Mouse (Mus musculus): Measurements from ENCODE around the gene Pacrg. TPM values are rescaled to one million over a fixed set of nuclear protein-coding genes. Genes with fewer than 3 reads are reported as not detected.

The Pacrg gene
- total RNA-seq, 2 experiments from 2014 or later, result 19.3 to 22.0 TPM

DNA sequence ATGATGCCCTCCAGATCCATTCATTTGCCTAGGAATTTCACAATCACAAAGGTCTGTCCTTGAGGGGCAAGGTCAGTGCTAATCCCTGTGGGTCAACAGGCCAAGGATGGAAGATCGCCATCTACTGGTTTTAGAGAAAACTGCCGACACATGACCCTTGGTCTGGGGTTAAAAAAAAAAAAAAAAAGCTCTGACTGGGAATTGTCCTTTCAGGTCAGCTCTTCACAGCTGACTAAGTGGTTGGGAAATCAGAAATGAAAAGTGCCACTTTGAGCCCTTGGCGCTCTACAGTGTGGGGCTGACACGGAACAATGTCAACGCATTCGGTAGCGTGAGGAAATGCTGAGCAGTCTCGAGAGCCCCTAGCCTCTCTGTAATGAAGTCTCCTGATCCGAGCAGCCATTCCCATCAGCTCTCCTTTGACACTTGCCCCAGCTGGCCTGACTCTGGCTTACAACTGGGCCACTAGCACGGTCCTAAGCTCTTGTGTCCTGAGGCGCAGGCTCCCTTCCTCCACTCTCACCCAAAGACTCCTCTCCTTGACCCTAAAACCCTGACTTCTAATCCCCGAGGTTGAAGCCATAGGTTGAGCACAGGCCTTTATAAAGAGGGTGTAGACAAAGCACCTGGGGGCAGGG, 339.2 kb downstream of the Pacrg start:
- DNase-seq (ENCODE audit: extremely low spot score in 1 of 2, low spot score in 1 of 2), result no peak

DNA sequence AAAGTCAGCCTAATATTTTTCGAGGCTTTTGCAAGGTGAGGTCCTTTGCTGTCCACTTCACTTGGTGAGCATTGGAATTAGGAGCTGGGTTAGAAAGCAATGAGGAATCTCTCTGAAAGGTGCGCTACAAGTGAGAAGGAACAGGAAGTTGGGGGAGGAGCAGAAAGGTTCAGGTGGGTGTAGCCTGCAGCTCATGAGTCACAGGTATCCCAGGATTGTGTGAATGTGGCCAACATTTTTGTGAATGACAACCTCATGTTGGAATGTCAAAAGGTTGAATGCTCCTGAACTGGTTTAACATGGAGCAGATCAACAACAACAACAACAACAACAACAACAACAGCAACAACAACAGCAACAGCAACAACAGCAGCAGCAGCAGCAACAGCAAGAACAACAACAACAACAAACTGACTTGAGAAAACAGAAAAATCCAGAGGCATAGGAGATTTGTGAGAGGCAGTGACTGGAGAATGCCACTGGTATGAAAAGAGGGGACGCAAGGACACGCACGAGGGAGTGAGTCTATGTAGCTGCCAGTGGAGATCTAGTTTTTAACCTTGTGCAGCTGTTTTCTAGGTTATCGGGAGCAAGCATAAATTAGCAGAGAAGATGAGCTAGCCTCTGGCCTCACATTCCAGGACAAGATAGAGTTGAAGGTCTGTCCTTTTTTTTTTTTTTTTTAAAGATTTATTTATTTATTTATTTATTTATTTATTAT, 341.0 kb downstream of the Pacrg start:
- no peak for DNase-seq (ENCODE audit: extremely low spot score in 1 of 2, low spot score in 1 of 2)

DNA sequence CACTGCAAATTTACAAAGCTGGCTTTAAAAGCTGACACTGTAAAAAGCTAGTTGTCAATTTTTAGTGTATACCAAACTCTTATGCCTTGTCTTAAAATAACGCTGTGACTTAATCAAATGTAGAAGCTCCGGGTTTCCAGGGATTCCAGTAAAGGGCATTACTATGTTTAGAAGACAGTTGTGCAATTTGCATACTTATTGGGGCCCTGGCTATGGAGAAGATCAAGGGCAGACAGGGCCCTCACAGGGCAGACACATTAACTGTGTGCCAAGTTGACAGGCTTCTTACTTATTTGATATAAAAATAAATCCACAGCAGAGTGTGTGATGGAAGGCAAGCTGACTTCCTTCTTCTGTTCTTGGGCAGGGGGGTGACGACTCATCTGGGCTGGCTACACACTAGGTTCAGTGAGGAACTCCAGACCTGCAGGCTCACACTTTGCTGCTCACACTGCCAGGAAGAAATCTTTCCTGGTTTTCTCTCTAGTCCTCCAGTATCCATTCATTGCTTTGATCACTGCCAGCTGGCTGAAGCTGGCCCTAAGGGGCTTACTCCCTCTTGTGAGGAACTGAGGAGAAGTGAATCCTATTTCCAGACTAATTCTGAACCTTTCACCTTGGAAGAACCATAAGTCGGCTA, 342.2 kb downstream of the Pacrg start:
- no peak for DNase-seq (ENCODE audit: extremely low spot score in 1 of 2, low spot score in 1 of 2)

DNA sequence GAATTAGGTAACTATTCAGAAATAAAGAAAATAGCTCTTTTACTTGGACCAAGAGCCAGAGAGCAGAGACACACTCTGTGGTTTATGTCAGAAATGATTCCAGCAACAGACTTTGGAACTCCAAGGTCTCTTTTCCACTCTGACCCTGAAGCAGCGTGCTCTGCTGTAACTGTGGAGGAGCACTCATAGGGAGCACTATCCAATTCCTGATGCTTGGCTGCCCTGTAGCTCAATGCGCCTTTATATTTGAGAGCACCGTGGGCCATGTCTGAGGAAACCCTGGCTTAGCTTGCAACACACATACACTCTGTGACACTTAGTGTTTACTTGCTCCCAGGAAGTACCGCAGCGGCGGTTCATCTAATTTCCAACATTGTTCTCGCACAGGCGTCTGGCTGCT, 344.0 kb downstream of the Pacrg start:
- no peak for DNase-seq (ENCODE audit: extremely low spot score in 1 of 2, low spot score in 1 of 2)

DNA sequence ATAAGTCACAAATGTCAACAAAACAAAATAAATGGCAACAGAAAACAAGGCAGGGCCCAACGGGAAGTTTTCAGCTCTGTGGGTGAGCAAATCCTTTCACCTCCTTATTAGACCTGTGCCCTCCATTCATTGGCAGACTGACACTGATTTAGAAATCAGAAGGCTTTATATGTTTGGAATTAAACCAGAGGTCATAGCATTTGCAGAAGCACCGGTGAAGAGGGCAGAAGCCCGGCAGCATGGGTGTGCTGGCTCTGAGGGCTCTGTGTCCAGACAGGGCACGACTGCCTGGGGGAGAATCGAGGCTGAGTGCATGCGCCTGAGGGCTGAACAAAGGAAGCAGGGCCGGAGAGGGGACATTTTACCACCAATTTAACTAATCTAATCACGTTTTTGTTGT, 344.5 kb downstream of the Pacrg start:
- no peak for DNase-seq (ENCODE audit: extremely low spot score in 1 of 2, low spot score in 1 of 2)

DNA sequence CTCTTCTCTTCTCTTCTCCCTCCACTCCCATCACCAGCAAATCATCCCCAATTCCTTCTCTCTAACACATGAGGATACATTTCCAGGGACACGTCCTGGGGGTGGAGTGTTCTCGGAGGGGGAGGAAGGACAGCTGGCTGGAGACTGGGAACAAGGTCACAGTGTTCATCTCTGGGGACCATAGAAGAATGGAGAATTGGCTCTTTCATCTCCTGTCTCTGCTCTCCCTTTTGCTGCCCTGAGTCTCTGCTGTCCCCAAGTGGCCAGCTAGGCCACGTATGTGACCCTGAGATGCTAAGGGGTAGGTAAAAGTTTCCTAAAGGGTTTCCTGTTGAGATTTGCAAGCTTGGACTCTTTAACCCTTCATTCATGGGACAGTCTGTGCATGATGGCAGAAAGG, 347.0 kb downstream of the Pacrg start:
- DNase-seq (ENCODE audit: extremely low spot score in 1 of 2, low spot score in 1 of 2), result no peak

DNA sequence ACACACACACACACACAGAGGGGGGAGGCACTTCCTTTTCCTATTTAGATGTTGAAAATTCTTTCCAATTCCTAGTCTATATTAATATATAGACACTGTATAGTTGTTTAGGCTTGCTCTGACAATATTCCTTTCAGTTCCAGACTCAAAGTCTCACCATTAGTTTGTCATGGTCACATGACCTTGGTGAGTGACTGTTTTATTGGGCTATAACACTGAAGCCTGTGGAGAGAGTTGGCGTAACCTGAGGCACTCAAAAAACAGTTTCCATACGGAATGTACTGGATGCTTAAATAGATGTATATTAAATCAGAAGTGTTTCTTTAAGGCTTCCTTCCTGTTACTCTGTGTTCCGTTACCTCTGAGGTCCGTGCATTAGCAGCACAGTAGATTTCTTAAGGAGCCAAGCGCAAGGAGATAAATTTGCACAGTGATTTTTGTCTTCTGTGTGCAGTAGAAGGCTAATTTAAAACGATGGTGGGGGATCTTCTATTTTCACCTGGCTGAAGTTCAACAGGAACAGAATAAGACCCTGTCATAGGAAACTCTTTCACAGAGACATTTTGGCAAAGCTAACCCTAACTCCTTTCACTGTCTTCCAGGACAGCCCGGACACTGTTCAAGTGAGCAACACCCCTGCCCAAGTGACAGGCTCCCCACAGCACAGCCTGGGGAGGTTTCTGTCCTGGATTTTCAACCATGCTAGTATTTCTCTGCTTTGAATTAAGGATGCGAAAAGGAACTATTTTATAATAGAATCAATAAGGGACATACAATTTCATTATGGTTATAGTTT, 349.5 kb downstream of the Pacrg start:
- DNase-seq (ENCODE audit: extremely low spot score in 1 of 2, low spot score in 1 of 2), result no peak

DNA sequence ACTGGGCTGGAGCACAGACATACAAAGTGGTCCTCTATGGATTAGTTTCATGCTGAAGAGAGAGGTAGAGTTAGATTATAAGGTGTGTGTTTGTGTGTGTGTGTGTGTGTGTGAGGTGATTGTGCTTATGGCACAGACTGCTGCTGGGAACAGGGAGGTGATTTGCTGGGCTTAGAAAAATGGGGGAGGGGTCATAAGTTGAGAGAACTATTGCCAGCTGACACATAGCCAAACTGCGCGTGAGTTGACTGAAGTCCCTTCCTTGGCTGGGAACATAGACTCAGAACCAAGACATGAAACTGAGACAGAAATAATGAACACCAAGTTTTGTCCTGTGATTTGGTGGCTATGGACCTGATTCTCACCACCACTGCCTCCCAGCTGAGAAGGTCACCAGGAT, 351.2 kb downstream of the Pacrg start:
- DNase-seq (ENCODE audit: extremely low spot score in 1 of 2, low spot score in 1 of 2), result no peak

DNA sequence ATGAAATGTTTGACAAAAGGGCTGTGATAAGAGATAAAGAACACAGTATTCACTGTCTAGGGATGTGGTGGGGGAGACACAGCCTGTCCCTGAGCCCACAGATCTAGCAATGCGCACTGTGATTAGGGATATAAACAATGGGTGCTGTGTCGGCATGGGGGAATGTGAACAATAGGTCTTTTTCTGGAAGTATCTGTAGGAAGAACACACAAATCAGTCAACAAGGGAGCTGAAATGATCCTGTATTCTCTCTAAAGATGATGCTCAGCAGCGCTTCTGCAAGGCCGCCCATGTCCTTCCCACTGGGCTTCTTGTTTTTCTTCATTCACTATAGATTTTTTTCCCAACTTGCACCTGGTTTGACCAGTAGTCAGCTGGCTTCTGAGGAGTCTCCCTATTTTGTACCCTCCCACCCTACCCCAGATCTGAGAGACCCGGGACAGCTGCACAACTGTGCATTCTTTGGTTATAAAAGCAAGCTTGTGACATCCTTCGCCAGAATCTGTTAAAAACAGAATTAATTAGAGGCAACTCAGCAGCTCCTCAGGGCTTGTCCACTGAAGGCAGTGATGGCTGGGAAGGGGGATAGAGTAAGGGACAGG, 356.1 kb downstream of the Pacrg start:
- DNase-seq (ENCODE audit: extremely low spot score in 1 of 2, low spot score in 1 of 2), result no peak

DNA sequence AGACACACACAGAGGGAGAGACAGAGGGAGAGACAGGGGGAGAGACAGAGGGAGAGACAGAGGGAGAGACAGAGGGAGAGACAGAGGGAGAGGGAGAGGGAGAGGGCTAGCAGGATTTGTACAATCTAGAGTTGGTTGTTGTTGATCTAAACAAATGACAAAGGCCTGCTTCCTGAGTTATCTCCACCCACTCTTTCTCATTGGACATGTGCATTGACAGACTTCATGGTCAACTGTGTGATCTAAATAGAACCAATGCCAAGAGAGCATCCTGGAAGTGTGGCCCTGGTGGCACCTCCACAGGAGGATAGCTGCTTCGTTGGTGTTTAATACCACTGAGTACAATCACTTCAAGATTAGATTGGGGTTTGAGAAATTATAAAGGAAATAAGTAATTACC, 359.0 kb downstream of the Pacrg start:
- no peak for DNase-seq (ENCODE audit: extremely low spot score in 1 of 2, low spot score in 1 of 2)

DNA sequence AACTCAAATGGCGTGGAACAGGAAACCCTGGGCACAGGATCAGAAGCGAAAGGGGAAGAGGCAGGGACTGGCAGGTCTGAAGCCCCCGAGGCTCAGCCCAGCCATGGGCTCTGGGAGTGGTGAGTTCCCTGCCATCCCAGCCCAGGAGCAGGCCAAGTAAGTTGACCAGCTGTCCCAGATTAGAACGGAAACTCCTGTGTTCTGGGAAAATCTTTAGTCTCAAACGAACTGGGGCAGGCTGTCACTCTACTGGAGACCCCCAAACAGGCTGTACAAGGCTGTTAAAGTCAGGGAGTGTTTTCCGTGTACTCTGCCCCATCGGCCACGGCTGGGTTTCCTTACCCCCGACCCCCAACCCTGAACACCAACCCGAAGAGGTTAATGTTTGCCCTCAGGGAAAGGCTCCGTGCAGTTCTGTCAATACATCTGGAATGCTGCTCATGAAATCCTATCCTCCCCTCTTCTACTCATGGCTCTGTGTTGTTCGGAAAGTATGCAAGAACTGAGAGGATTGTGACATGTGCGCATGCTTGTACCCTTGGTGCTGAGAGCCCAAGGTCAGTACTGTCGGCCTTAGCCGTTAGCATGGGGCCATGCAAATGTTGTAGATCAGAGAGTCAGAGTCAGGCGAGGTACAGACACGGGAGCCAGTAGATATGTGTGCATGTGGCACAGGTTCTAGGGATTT, 360.9 kb downstream of the Pacrg start:
- DNase-seq (ENCODE audit: extremely low spot score in 1 of 2, low spot score in 1 of 2), result no peak

DNA sequence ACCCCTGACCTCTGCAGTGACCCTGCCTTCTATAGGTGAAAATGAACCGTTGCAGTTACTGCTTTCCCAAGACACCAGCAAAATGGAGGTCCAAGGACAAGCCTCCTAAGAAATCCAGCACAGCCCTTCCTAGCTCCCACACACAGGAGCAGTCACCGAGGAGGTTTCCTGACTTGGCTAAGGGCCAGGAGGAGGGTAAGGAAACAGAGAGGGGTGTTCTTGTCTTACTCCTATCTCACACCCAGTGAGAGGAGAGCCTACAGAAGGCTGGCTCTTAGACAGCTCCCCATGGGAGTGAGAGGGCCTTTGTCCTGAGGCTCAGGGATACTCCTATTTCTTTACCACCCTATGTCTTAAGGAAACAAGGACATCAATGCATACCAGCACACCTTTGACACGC, 361.7 kb downstream of the Pacrg start:
- DNase-seq (ENCODE audit: extremely low spot score in 1 of 2, low spot score in 1 of 2), result no peak

DNA sequence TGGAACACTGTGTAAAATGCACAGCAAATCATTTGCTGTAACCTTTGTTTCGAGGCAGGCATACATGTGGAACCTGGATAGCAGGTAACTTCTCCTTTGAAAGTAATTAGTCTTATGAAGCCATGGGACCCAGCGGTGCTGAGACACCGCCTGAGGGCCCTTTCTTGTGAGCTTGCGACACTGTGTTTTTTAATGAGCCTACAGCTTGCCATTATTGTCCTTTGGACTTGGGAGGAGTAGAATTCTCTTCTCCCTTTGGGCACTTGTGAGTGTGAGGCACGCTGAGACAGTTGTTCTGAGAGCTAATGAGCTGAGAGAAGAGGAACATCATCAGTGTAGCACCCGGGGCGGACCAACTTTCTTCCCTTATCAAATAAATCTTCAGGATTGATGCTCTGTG, 363.3 kb downstream of the Pacrg start:
- DNase-seq (ENCODE audit: extremely low spot score in 1 of 2, low spot score in 1 of 2), result no peak

DNA sequence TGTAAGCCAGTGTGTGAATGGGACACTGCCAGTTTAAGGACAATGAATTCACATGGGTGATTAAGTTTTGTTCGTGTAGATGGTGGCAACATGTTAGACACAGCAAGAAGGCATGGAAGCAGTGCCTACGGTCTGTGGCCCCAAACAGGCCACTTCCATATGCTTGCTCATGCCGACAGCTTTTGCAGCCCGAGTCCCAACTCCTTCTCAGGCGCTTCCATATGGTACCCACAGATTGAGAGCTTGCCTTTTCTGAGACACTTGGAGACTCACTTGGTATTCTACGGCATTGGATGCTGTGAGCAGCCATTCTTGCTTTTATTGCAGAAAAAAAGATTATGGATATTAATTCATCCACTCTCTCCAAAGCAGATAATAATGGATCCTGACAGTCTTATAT, 365.1 kb downstream of the Pacrg start:
- DNase-seq (ENCODE audit: extremely low spot score in 1 of 2, low spot score in 1 of 2), result no peak

DNA sequence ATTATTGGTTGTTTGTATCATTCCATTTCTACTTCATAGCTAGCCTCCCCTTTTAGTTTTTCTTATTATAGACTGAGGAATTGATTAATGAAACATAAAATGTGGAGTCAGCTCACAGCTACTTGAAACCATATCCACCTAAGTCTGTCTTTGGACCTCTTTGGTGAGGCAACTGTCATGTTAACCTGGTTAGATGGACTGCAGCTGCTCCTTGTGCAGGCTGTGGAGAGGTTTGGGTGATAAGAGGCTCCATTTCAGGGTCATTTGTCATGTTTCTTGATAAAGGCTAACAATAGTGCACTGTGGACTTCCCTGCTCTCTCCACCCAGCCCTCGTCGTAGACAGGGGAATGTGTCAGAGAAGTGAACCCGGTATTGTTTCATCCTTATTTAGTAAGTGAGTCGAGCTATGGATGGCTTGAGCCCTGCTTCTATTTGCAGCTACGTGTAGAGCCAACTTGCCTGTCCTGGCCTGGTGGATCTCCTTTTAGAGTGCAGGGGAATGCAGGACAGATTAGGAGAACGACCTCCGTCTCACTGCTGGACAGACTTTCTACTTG, 366.2 kb downstream of the Pacrg start:
- DNase-seq (ENCODE audit: extremely low spot score in 1 of 2, low spot score in 1 of 2), result no peak

DNA sequence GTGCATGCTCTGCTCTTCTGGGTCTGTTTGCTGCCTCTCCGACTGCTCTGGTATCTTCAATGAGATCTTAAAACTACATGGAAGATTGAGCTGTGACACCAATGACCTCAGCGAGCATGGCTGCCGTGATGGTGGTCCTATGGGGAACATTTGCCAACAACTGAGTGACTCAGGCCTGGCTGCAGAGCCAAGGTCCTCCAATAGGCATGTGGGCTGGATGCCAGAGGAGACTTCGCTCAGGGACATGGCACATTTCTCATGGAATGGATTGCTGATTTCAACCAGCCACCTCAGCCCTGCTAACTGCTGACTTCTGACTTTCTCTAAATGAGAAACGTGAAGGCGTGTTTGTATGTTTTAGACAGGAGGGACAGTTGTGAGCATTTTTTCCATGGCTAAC, 366.9 kb downstream of the Pacrg start:
- DNase-seq (ENCODE audit: extremely low spot score in 1 of 2, low spot score in 1 of 2), result no peak

DNA sequence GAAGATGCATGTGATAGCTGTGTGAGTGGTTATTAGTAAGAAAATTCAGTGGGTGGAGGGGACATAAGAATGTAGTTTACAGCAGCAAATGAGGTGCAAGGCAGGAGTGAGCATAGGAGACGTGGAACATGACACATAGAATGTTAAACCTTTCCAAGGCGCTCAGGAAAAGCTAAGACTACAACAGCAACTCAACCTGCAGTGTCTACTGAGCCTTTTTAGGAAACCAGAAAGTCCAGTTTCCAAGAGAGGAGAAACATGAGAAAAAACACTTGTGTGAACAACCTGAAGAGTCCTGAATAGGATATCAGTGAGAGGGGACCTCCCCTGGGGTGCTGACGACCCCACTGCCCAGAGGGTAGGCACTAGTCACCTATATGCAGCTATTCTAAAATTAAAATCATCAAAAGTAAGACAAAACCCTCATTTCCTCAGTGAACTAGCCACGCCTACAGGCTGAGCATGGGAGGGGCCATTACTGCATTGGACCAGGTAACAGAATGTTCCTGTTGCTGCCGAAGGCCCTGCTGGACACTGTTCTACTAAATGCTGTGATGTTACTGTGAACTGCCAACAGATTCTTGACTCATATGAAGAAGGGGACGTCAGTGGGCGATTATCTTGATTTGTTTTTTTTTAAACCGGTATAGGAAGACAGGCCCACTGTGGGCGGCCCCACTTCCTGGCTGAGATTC, 370.1 kb downstream of the Pacrg start:
- DNase-seq (ENCODE audit: extremely low spot score in 1 of 2, low spot score in 1 of 2), result no peak

DNA sequence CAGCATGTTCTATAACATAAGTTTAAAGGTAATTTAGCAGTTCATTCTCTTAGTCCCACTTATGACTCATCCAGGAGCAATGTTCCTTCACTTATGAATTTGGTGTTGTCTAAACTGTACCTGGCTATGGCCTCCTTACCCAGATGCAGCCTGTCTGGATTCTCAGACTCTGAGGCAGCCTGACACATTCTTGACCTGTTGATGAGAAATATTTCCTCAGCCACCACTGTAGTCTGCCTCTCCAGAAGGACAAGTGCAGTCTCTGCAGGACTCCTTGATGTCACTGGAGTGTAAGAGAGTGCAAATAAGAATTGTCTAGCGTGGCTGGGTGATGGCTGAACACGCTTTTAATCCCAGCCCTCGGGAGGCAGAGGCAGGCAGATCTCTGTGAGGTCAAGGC, 373.0 kb downstream of the Pacrg start:
- DNase-seq (ENCODE audit: extremely low spot score in 1 of 2, low spot score in 1 of 2), result no peak

DNA sequence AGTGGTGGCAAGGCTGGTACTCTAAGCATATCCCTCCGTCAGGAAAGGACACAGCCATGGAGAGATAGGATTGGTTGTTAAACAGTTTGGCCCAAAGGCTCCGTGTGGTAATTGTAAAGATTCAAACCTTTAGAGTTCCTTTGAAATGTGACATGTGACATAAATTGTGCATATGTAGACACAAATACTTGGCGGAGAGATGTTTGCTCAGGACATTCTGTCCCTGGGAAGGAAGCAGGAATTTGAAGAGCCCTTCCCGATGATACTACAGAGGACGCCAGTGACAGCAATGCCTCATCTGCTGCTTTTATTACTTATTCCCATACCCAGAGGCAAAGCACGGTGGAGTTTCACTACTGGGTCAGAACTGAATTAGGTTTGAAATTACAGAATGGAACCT, 374.6 kb downstream of the Pacrg start:
- DNase-seq (ENCODE audit: extremely low spot score in 1 of 2, low spot score in 1 of 2), result no peak

Data from layer of hippocampus, postnatal 25 days (tissue).